Mouse (Mus musculus) heart, embryonic 11.5 days (tissue): ENCODE data around the gene Nfe2l2. TPM values are rescaled to one million over a fixed set of nuclear protein-coding genes. Genes with fewer than 3 reads are reported as not detected.

ENCODE experiments used
- ATAC-seq: fragments of 200-750 bp; cut with Nextera tagmentation; replicated peaks from 2 replicates; pipeline ENCODE4 v1.8.0; 2017; ENCODE audit warnings: moderate library complexity; ENCODE audit not compliant: insufficient number of reproducible peaks, low FRiP score, low TSS enrichment
- H3K27ac ChIP-seq: fragments of 300-500 bp; sonication (generic); 2 replicates; pipeline ENCODE4 v1.5.1; 2014; ENCODE audit warnings: mild to moderate bottlenecking, low read depth, low read length
- H3K27me3 ChIP-seq: fragments of 300-500 bp; sonication (generic); 2 replicates; pipeline ENCODE4 v1.6.1; 2014; ENCODE audit warnings: mild to moderate bottlenecking, low read length, mixed read lengths; ENCODE audit not compliant: control insufficient read depth, insufficient read depth
- H3K36me3 ChIP-seq: fragments of 300-500 bp; sonication (generic); 2 replicates; pipeline ENCODE4 v1.6.1; 2014; ENCODE audit warnings: mild to moderate bottlenecking, low read length, moderate library complexity, mixed read lengths; ENCODE audit not compliant: control insufficient read depth, insufficient read depth
- H3K4me1 ChIP-seq: fragments of 300-500 bp; sonication (generic); 2 replicates; pipeline ENCODE4 v1.6.1; 2014; ENCODE audit warnings: low read length; ENCODE audit not compliant: control insufficient read depth, insufficient read depth
- H3K4me2 ChIP-seq: fragments of 300-500 bp; sonication (generic); 2 replicates; pipeline ENCODE4 v1.6.1; 2014; ENCODE audit warnings: mild to moderate bottlenecking, moderate library complexity
- H3K4me3 ChIP-seq: fragments of 300-500 bp; sonication (generic); 2 replicates; pipeline ENCODE4 v1.5.1; 2014; ENCODE audit warnings: low read depth, low read length
- H3K9ac ChIP-seq: fragments of 300-500 bp; sonication (generic); 2 replicates; pipeline ENCODE4 v1.6.1; 2014; ENCODE audit warnings: mild to moderate bottlenecking, low read depth, low read length, moderate library complexity
- H3K9me3 ChIP-seq: fragments of 300-500 bp; sonication (generic); replicated peaks from 2 replicates; pipeline ENCODE4 v1.6.1; 2016; ENCODE audit warnings: low read length; ENCODE audit not compliant: control insufficient read depth
- WGBS: fragments of 180-500 bp; shearing (Covaris S2); extraction: QIAGEN DNeasy Blood & Tissue Kit; methylation state at CpG from one replicate; pipeline ENCODE4 v1.1.7; 2014; ENCODE audit not compliant: insufficient replicate concordance; 5-methylcytosine and 5-hydroxymethylcytosine counted together
- polyA plus RNA-seq: library from polyadenylated mRNA; unstranded; fragments of >200 nt; fragmentation: Nextera tagmentation; extraction: Ambion mirVana; gene quantifications from 2 replicates; pipeline ENCODE4 v1.2.1, GENCODE M21; 2014

Nfe2l2 gene
- polyA plus RNA-seq, 1 experiment from 2014 or later, result 46.7 TPM

DNA sequence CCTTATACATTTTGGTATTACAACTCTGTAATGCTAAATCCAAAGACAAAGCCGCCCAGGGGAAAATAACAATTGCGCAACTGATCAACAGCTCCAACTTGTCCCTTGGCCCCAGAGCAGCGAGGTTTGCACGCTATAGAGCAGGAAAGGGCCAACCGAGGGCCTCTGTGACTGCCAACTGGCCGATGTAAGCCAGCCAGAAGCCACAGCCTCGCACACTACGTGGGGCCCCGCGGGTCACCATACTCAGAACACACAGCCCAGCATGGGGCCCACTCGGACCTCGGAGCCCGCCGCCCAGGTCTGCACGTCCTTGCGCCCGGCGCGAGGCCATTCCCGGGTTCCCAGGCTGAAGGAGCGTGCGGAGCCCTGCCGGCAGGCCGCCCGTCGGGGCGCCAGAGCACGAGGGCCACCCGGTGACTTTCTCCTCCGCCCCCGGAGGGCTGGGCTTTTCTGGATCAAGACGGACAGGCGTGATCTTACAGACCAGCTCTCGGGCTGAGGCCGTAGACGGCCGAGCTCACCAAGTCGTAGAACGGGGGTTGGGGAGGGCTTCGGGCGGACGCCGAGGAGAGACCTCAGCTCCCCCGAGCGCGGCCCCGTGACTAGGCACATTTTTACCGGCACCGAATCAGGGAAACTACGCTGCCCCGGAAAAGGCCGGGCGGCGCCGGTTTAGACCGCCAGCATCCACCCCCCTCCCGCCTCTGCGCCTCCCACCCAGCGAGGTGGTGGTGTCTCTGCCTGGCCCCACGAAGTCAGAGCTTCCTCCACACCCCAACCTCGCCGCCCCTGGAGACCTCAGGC, 863 bp downstream of the Nfe2l2 start:
- Histone ChIP-seq H3K27ac (peak overlapping the region; percentile 94), H3K36me3 (no peaks in the 10 kb centered on the region), H3K4me2 (peak overlapping the region; percentile 85), H3K9ac (peak overlapping the region; percentile 93), H3K27me3 (no peaks in the 10 kb centered on the region), H3K4me3 (peak overlapping the region; percentile 63), H3K9me3 (no peaks in the 10 kb centered on the region), H3K4me1 (peaks cover 41% of the 10 kb centered on the region)
- under 1% methylated on average over 62 of the region's 62 CpGs for WGBS
- peak; percentile 60 for ATAC-seq

DNA sequence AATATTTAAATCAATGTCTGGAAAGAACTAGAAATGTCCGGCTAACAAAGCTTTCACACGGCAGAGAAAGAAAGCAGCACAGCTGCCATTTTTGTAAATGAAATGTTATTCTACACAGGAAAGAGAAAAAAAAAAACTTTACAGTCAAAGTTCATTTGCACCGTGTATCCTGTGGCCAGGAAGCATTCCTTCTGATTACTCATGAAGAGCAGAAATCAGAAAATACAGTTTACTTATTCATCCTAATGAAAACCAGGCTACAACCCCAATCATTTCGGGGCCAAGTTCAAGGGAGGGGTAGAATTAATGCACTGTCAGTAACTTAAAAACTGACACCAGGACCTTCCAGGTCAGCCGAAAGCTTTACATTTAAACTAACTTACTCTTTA, 1.9 kb downstream of the Nfe2l2 start:
- Histone ChIP-seq H3K9ac (peak overlapping the region; percentile 93), H3K9me3 (no peaks in the 10 kb centered on the region), H3K27ac (peak overlapping the region; percentile 94), H3K4me3 (peak overlapping the region; percentile 63), H3K27me3 (no peaks in the 10 kb centered on the region), H3K4me1 (peaks cover 47% of the 10 kb centered on the region), H3K4me2 (peak overlapping the region; percentile 85), H3K36me3 (no peaks in the 10 kb centered on the region)
- no peak for ATAC-seq
- 34% methylated on average over 5 of the region's 5 CpGs for WGBS

GRCm38 (mm10) chr2:75701822-75702587, 2.4 kb downstream of the Nfe2l2 start:
- no peaks in the 10 kb centered on the region for H3K36me3 ChIP-seq
- peak overlapping the region; percentile 63 for H3K4me3 ChIP-seq
- ATAC-seq, result no peak
- H3K27ac ChIP-seq, result no peak overlapping the region
- H3K9ac ChIP-seq, result 0 out of 2 replicates have a peak overlapping the region, but pooled peaks have one; percentile 16
- peaks cover 52% of the 10 kb centered on the region for H3K4me1 ChIP-seq
- no peaks in the 10 kb centered on the region for H3K27me3 ChIP-seq
- 53% methylated on average over 9 of the region's 9 CpGs for WGBS
- peak overlapping the region; percentile 85 for H3K4me2 ChIP-seq
- no peaks in the 10 kb centered on the region for H3K9me3 ChIP-seq

- 64% methylated on average over 3 of the region's 3 CpGs for WGBS
- Histone ChIP-seq H3K27ac (no peak overlapping the region; the same call in 1 of the 2 replicates), H3K4me1 (peaks cover 54% of the 10 kb centered on the region), H3K4me3 (no peak overlapping the region), H3K4me2 (peak overlapping the region; percentile 30), H3K27me3 (no peaks in the 10 kb centered on the region), H3K9me3 (no peaks in the 10 kb centered on the region), H3K9ac (no peak overlapping the region), H3K36me3 (no peaks in the 10 kb centered on the region)
- no peak for ATAC-seq
Observed at GRCm38 (mm10) chr2:75701207-75701606, 3.2 kb downstream of the Nfe2l2 start.

- Histone ChIP-seq H3K36me3 (no peaks in the 10 kb centered on the region), H3K27ac (no peak overlapping the region), H3K4me3 (no peak overlapping the region), H3K27me3 (no peaks in the 10 kb centered on the region), H3K9me3 (no peaks in the 10 kb centered on the region), H3K9ac (no peak overlapping the region), H3K4me1 (peaks cover 59% of the 10 kb centered on the region), H3K4me2 (no peak overlapping the region)
- 89% methylated on average over 3 of the region's 3 CpGs for WGBS
- ATAC-seq, result no peak
Observed at GRCm38 (mm10) chr2:75700543-75700942, 3.9 kb downstream of the Nfe2l2 start.

DNA sequence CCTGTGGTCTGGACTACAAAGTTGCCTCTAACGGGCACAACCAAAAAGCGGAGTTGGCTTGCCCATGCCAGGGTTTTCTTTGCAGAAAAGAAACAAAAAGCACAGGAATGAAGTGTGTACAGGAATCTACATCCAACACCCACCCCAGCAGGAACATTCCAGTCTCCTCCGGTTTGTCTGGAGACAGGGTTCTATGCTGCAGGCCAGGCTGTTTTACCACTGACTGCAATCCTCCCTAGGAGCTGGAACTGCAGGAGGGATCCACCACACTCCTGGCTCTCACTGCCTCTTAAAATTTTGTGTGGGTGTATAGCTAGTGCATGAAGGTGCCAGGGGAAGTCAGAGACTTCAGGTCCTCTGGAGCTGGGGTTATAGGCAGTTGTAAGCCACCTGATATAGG, 5.6 kb downstream of the Nfe2l2 start:
- H3K27me3 ChIP-seq, result no peaks in the 10 kb centered on the region
- WGBS, result 70% methylated on average over 3 of the region's 3 CpGs
- no peaks in the 10 kb centered on the region for H3K9me3 ChIP-seq
- H3K9ac ChIP-seq, result no peak overlapping the region
- peaks cover 54% of the 10 kb centered on the region for H3K4me1 ChIP-seq
- H3K4me3 ChIP-seq, result no peak overlapping the region
- no peak overlapping the region for H3K4me2 ChIP-seq
- no peak overlapping the region for H3K27ac ChIP-seq
- ATAC-seq, result no peak
- no peaks in the 10 kb centered on the region for H3K36me3 ChIP-seq

DNA sequence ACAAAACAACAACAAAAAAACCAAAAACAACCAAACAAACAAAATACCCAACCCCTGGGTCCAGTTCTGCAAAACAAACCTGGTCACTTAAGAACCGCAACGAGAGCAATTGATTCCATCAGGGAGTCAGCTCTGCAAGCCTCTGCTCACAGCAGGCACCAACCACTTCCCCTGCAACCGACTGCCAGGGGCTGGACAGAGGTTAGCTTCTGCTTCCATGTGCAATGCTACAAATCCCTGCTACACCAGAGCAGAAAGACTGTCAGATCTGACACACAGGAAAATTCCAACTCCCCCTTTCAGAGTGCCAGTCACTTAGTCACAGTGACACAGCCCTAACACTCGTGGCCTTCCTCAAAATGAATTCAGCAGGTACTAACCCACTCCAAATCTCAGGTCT, 6.4 kb downstream of the Nfe2l2 start:
- Histone ChIP-seq H3K4me3 (no peak overlapping the region), H3K4me2 (no peak overlapping the region), H3K9ac (no peak overlapping the region), H3K27me3 (no peaks in the 10 kb centered on the region), H3K36me3 (no peaks in the 10 kb centered on the region), H3K9me3 (no peaks in the 10 kb centered on the region), H3K4me1 (peaks cover 63% of the 10 kb centered on the region), H3K27ac (no peak overlapping the region)
- WGBS, result 46% methylated on average over 4 of the region's 4 CpGs
- ATAC-seq, result no peak

- Histone ChIP-seq H3K4me2 (no peak overlapping the region), H3K4me3 (no peak overlapping the region), H3K27ac (no peak overlapping the region), H3K36me3 (no peaks in the 10 kb centered on the region), H3K9me3 (no peaks in the 10 kb centered on the region), H3K9ac (no peak overlapping the region), H3K4me1 (peaks cover 64% of the 10 kb centered on the region), H3K27me3 (no peaks in the 10 kb centered on the region)
- ATAC-seq, result no peak
- 54% methylated on average over 3 of the region's 3 CpGs for WGBS
Observed at GRCm38 (mm10) chr2:75697222-75697621, 7.2 kb downstream of the Nfe2l2 start.
